Mouse (Mus musculus) CH12.LX (cell line): Measurements from ENCODE around the gene Shroom4. TPM values are rescaled to one million over a fixed set of nuclear protein-coding genes. Genes with fewer than 3 reads are reported as not detected.

Experiments used
- DNase-seq: peaks from one replicate; pipeline ENCODE4 v3.0.0-alpha.2; 2013; ENCODE audit errors: extremely low read depth
- H3K27ac ChIP-seq: 2 replicates; pipeline ENCODE4 v1.5.1; 2012; ENCODE audit warnings: low read depth, mild to moderate bottlenecking, control low read depth, moderate library complexity; ENCODE audit not compliant: insufficient read depth
- H3K27me3 ChIP-seq: replicated peaks from 2 replicates; pipeline ENCODE3; 2012; ENCODE audit warnings: inconsistent platforms
- H3K36me3 ChIP-seq, 2 experiments: replicated peaks in 1 of 2; 2 replicates each; pipeline versions ENCODE3 to v1.6.1; 2012; ENCODE audit warnings: inconsistent platforms in 1 of 2, low read length in 1 of 2, mild to moderate bottlenecking in 1 of 2, mixed read lengths in 1 of 2, moderate library complexity in 1 of 2; ENCODE audit not compliant: control insufficient read depth in 1 of 2, insufficient read depth in 1 of 2
- H3K4me1 ChIP-seq, 2 experiments: 2 replicates each; pipeline ENCODE4 v1.6.1; 2012; ENCODE audit warnings: inconsistent platforms in 1 of 2, moderate library complexity in 1 of 2; ENCODE audit not compliant: insufficient read depth in 2 of 2, control insufficient read depth in 1 of 2
- H3K4me2 ChIP-seq: 2 replicates; pipeline ENCODE4 v1.6.1; 2012; ENCODE audit warnings: low read depth, mild to moderate bottlenecking, control low read depth; ENCODE audit not compliant: poor library complexity, insufficient read depth, severe bottlenecking
- H3K4me3 ChIP-seq, 3 experiments: fragments of 150-350 bp in 1 of 3; sonication (generic) in 1 of 3; replicated peaks in 1 of 3; 2 replicates each; pipeline versions ENCODE3 to v1.5.1; 2011 to 2012; ENCODE audit warnings: low read depth in 2 of 3, low read length in 2 of 3, mild to moderate bottlenecking in 2 of 3, moderate library complexity in 2 of 3, control low read depth in 1 of 3, improper control_type of control experiment in 1 of 3, inconsistent platforms in 1 of 3, mixed read lengths in 1 of 3; ENCODE audit not compliant: poor library complexity in 1 of 3
- H3K79me2 ChIP-seq: replicated peaks from 2 replicates; pipeline ENCODE4 v1.6.1; 2012; ENCODE audit warnings: mild to moderate bottlenecking, moderate library complexity; ENCODE audit not compliant: control insufficient read depth, poor library complexity, insufficient read depth, severe bottlenecking; ENCODE audit errors: extremely low read depth
- H3K9ac ChIP-seq: 2 replicates; pipeline ENCODE4 v1.6.1; 2012; ENCODE audit warnings: low read depth, mild to moderate bottlenecking, control low read depth, moderate library complexity; ENCODE audit not compliant: insufficient read depth
- H3K9me3 ChIP-seq: replicated peaks from 2 replicates; pipeline ENCODE3; 2012; ENCODE audit warnings: low read length, inconsistent platforms, mixed read lengths
- BHLHE40 ChIP-seq: IDR thresholded peaks from 2 replicates; pipeline ENCODE4 v1.6.1; 2011; ENCODE audit warnings: mild to moderate bottlenecking, low read depth, low read length, improper control_type of control experiment
- CHD1 ChIP-seq: IDR thresholded peaks from 2 replicates; pipeline ENCODE4 v1.6.1; 2012; ENCODE audit warnings: low read depth, low read length, improper control_type of control experiment, inconsistent platforms
- ELF1 ChIP-seq: IDR thresholded peaks from 2 replicates; pipeline ENCODE4 v1.6.1; 2014; ENCODE audit warnings: low read depth, mild to moderate bottlenecking, inconsistent platforms, low read length, improper control_type of control experiment
- ETS1 ChIP-seq: conservative IDR thresholded peaks from 2 replicates; pipeline ENCODE4 v1.6.1; 2012; ENCODE audit warnings: low read depth, mild to moderate bottlenecking, inconsistent platforms, low read length, improper control_type of control experiment, moderate library complexity
- HCFC1 ChIP-seq: IDR thresholded peaks from 2 replicates; pipeline ENCODE4 v1.6.1; 2012; ENCODE audit warnings: low read depth, mild to moderate bottlenecking, inconsistent platforms, low read length, improper control_type of control experiment
- IRF4 ChIP-seq: IDR thresholded peaks from 2 replicates; pipeline ENCODE4 v1.6.1; 2014; ENCODE audit warnings: low read depth, mild to moderate bottlenecking, inconsistent platforms, low read length, improper control_type of control experiment
- JUND ChIP-seq: conservative IDR thresholded peaks from 2 replicates; pipeline ENCODE4 v1.6.1; 2011; ENCODE audit warnings: low read depth, low read length, improper control_type of control experiment
- MEF2A ChIP-seq: IDR thresholded peaks from 2 replicates; pipeline ENCODE4 v1.6.1; 2014; ENCODE audit warnings: low read depth, mild to moderate bottlenecking, inconsistent platforms, low read length, improper control_type of control experiment, borderline replicate concordance
- MXI1 ChIP-seq: IDR thresholded peaks from 2 replicates; pipeline ENCODE4 v1.6.1; 2011; ENCODE audit warnings: mild to moderate bottlenecking, low read depth, low read length, improper control_type of control experiment
- MYC ChIP-seq: IDR thresholded peaks from 2 replicates; pipeline ENCODE4 v1.6.1; 2011; ENCODE audit warnings: low read depth, mild to moderate bottlenecking, improper control_type of control experiment, low read length
- POLR2A ChIP-seq: IDR thresholded peaks from 2 replicates; pipeline ENCODE4 v1.6.1; 2011; ENCODE audit warnings: low read depth, mild to moderate bottlenecking, improper control_type of control experiment, low read length
- POLR2AphosphoS2 ChIP-seq: IDR thresholded peaks from 2 replicates; pipeline ENCODE4 v1.6.1; 2011; ENCODE audit warnings: low read depth, low read length, improper control_type of control experiment
- SIN3A ChIP-seq: IDR thresholded peaks from 2 replicates; pipeline ENCODE4 v1.6.1; 2012; ENCODE audit warnings: low read length, improper control_type of control experiment, inconsistent platforms
- SMC3 ChIP-seq: IDR thresholded peaks from 2 replicates; pipeline ENCODE4 v1.6.1; 2011; ENCODE audit warnings: low read depth, low read length, improper control_type of control experiment
- UBTF ChIP-seq: IDR thresholded peaks from 2 replicates; pipeline ENCODE4 v1.6.1; 2012; ENCODE audit warnings: low read depth, mild to moderate bottlenecking, inconsistent platforms, low read length, improper control_type of control experiment, moderate library complexity
- USF1 ChIP-seq: IDR thresholded peaks from 2 replicates; pipeline ENCODE4 v1.6.1; 2014; ENCODE audit warnings: low read depth, mild to moderate bottlenecking, inconsistent platforms, low read length, improper control_type of control experiment
- USF2 ChIP-seq: conservative IDR thresholded peaks from 2 replicates; pipeline ENCODE4 v1.6.1; 2011; ENCODE audit warnings: low read depth, low read length, improper control_type of control experiment
- ZNF384 ChIP-seq: IDR thresholded peaks from 2 replicates; pipeline ENCODE4 v1.6.1; 2012; ENCODE audit warnings: low read depth, low read length, improper control_type of control experiment, inconsistent platforms
- dilution Hi-C: fragments of 300-500 bp; cut with MboI; formaldehyde crosslinking; loops from 2 replicates; pipeline ENCODE4 v1.14.3; 2020; ENCODE audit warnings: low sequenced_read_pairs; ENCODE audit not compliant: extremely low pct_unique_long_range_greater_than_20kb, extremely low pct_ligation_motif_present
- in situ Hi-C: fragments of 300-500 bp; cut with MboI; formaldehyde crosslinking; loops from 3 replicates; pipeline ENCODE4 v1.14.3; 2019; ENCODE audit warnings: low sequenced_read_pairs, low pct_ligation_motif_present, low pct_unique_long_range_greater_than_20kb, mixed read lengths
- polyA plus RNA-seq: library from polyadenylated mRNA; unstranded; fragments of >175 nt; gene quantifications from 2 replicates; pipeline ENCODE4 v1.2.1, GENCODE M21; 2012; ENCODE audit warnings: low read depth; ENCODE audit not compliant: insufficient read length
- total RNA-seq, 2 experiments: library from RNA; depleted of rRNA; stranded (reverse); fragments of 300-350 nt in 1 of 2; fragments of >200 nt in 1 of 2; gene quantifications; 2 replicates each; pipeline ENCODE4 v1.2.3; 2012 to 2014

Shroom4 gene
- total and polyA plus RNA-seq, 3 experiments, result 0.04 to 0.68 (median 0.05) TPM

- in situ Hi-C loops, result no loop called here
- DNase-seq, result no peak
- no peak overlapping the region for H3K4me3 ChIP-seq
- H3K27ac ChIP-seq, result no peak overlapping the region
- no peaks in the 10 kb centered on the region for H3K27me3 ChIP-seq
- H3K4me1 ChIP-seq, result peaks cover 7 to 13% of the 10 kb centered on the region in 2 experiments; a peak in 3 of 4 replicates
- H3K9ac ChIP-seq, result no peak overlapping the region
- no peak overlapping the region for H3K4me2 ChIP-seq
- no peaks in the 10 kb centered on the region for H3K9me3 ChIP-seq
- no peaks in the 10 kb centered on the region for H3K36me3 ChIP-seq
- dilution Hi-C loops, result no loop called here
- no peaks in the 10 kb centered on the region for H3K79me2 ChIP-seq
- TF ChIP-seq POLR2A, result no peak
- TF ChIP-seq BHLHE40, result no peak
- TF ChIP-seq SIN3A, result no peak
- TF ChIP-seq USF1, result no peak
- TF ChIP-seq SMC3, result no peak
- TF ChIP-seq USF2, result no peak
- no peak for TF ChIP-seq UBTF
Measured at GRCm38 (mm10) chrX:6581181-6581580, 181.5 kb downstream of the Shroom4 start.

GRCm38 (mm10) chrX:6582646-6583045, 183.0 kb downstream of the Shroom4 start:
- H3K27ac ChIP-seq, result no peak overlapping the region
- H3K4me1 ChIP-seq, result peaks cover 7 to 13% of the 10 kb centered on the region in 2 experiments; a peak in 3 of 4 replicates
- in situ Hi-C loops, result no loop called here
- H3K4me3 ChIP-seq, result no peak overlapping the region
- no peaks in the 10 kb centered on the region for H3K27me3 ChIP-seq
- no peaks in the 10 kb centered on the region for H3K79me2 ChIP-seq
- no peak overlapping the region for H3K4me2 ChIP-seq
- no peaks in the 10 kb centered on the region for H3K9me3 ChIP-seq
- TF ChIP-seq BHLHE40 (0 out of 2 replicates have a peak, but pooled peaks have one; percentile 27), IRF4 (no peak), POLR2AphosphoS2 (no peak), MYC (no peak), HCFC1 (no peak)
- dilution Hi-C loops, result no loop called here
- H3K36me3 ChIP-seq, result no peaks in the 10 kb centered on the region
- DNase-seq, result no peak
- H3K9ac ChIP-seq, result no peak overlapping the region

GRCm38 (mm10) chrX:6594183-6594582, 194.5 kb downstream of the Shroom4 start:
- H3K27me3 ChIP-seq, result no peaks in the 10 kb centered on the region
- H3K9ac ChIP-seq, result no peak overlapping the region
- no peak for TF ChIP-seq ETS1
- no peak for TF ChIP-seq USF1
- TF ChIP-seq IRF4, result no peak
- no peak for TF ChIP-seq ELF1
- no peak for TF ChIP-seq SIN3A
- no peak for TF ChIP-seq CHD1
- no peak for TF ChIP-seq MEF2A
- TF ChIP-seq JUND, result no peak
- no peak for TF ChIP-seq ZNF384
- TF ChIP-seq MXI1, result no peak
- no peak for TF ChIP-seq BHLHE40
- no peaks in the 10 kb centered on the region for H3K4me1 ChIP-seq
- H3K36me3 ChIP-seq, result no peaks in the 10 kb centered on the region
- no peak for DNase-seq
- H3K4me2 ChIP-seq, result no peak overlapping the region
- H3K27ac ChIP-seq, result no peak overlapping the region
- dilution Hi-C loops, result no loop called here
- in situ Hi-C loops, result no loop called here
- no peaks in the 10 kb centered on the region for H3K79me2 ChIP-seq
- H3K9me3 ChIP-seq, result no peaks in the 10 kb centered on the region
- no peak overlapping the region for H3K4me3 ChIP-seq
